In the genomic region with DNA sequence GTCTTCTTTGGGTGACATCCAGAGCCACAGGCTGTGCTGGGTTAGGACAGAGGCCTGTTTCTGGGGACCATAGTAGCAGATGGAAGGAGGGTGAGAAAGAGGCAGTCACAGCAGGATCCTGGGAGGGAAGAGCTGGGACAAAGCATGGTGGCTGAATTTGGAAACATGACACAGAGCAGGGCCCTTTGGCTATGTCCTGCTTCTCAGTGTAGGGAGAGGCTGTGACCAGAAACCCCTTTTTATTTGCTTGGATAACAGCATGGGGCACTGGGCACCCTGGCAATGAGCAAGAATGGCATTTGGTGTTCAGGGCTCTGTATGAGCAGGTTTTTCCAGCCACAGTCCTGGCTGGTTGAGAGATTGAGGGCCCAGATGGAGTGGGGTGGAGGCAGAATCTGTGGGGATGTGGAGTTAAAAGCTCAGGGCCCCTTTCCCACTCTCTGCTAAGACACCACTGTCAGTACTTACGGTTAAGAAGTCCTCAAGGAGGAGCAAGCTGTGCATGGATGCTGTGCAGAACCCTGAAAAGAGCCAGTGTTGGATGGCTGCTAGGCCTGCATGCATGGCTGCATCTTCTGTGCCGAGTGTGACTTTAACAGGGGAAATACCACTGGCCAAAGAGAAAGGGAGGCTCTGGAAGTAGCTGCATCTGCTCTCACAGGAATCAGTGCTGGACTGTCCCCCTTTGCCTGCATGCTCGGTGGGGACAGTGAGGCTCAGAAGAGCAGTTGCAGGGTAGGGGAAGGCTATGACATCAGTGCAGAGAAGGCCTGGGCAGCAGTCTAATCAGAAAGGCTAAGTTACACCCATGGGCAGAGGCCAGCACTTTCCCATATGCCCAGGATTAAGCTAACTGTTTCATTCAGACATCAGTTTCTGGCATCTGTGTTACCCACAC, we compare ENCODE assay signal across 20 mouse cellular contexts. TPM values are rescaled to one million over a fixed set of nuclear protein-coding genes. Genes with fewer than 3 reads are reported as not detected.
A peak's percentile ranks its signal among the peaks of the same experiment; 100 is the strongest.
DNase-seq lines count a peak whose midpoint lies in the region; ATAC-seq lines count a peak whose summit lies in the region.
"Had no signal": no experiment of that assay in that cellular context is flagged by ENCODE, and none has a peak within 500 bp of the region (broad histone marks: within the 10 kb centered on the region; RNA-seq: fewer than 3 reads in every experiment).

No protein-coding gene starts in this region.

- H3K36me3 ChIP-seq in forebrain, embryonic 10.5 days (replicated peaks), result no peaks in the 10 kb centered on the region
- H3K36me3 ChIP-seq in forebrain, embryonic 14.5 days (ENCODE audit: control insufficient read depth, insufficient read depth, low read length), result no peaks in the 10 kb centered on the region
- no peaks in the 10 kb centered on the region for H3K36me3 ChIP-seq in hindbrain, embryonic 12.5 days
- no peaks in the 10 kb centered on the region for H3K36me3 ChIP-seq in midbrain, embryonic 16.5 days (ENCODE audit: control insufficient read depth, insufficient read depth, low read length)
- H3K36me3 ChIP-seq: limb, embryonic 15.5 days had no signal

- H3K9me3 ChIP-seq in forebrain, embryonic 10.5 days, result no peaks in the 10 kb centered on the region
- H3K9me3 ChIP-seq in forebrain, embryonic 14.5 days (replicated peaks; ENCODE audit: control insufficient read depth, low read length), result no peaks in the 10 kb centered on the region
- no peaks in the 10 kb centered on the region for H3K9me3 ChIP-seq in hindbrain, embryonic 12.5 days (replicated peaks)
- no peaks in the 10 kb centered on the region for H3K9me3 ChIP-seq in midbrain, embryonic 16.5 days (replicated peaks; ENCODE audit: control insufficient read depth, low read length, poor library complexity, severe bottlenecking)
- H3K9me3 ChIP-seq: limb, embryonic 15.5 days had no signal

- no peak for ATAC-seq in forebrain, embryonic 14.5 days
- ATAC-seq in hindbrain, embryonic 12.5 days (ENCODE audit: low FRiP score), result peak; percentile 36
- peak; percentile 73; the same call in 1 of the 2 replicates for ATAC-seq in midbrain, embryonic 16.5 days
- ATAC-seq: inflammation-experienced regulatory T-cells, adult 6 months had no signal

- H3K27me3 ChIP-seq in forebrain, embryonic 10.5 days (ENCODE audit: poor library complexity, severe bottlenecking), result peaks cover 93% of the 10 kb centered on the region
- H3K27me3 ChIP-seq in forebrain, embryonic 14.5 days (replicated peaks; ENCODE audit: control insufficient read depth, insufficient read depth, low read length), result no peaks in the 10 kb centered on the region; the same call in 1 of the 2 replicates
- peaks cover 8% of the 10 kb centered on the region; the same call in 1 of the 2 replicates for H3K27me3 ChIP-seq in hindbrain, embryonic 12.5 days
- H3K27me3 ChIP-seq in midbrain, embryonic 16.5 days (ENCODE audit: control insufficient read depth, insufficient read depth, low read depth, low read length), result no peaks in the 10 kb centered on the region

- H3K4me3 ChIP-seq in forebrain, embryonic 10.5 days, result no peak overlapping the region
- no peak overlapping the region for H3K4me3 ChIP-seq in forebrain, embryonic 14.5 days (ENCODE audit: low read depth, low read length)
- no peak overlapping the region for H3K4me3 ChIP-seq in hindbrain, embryonic 12.5 days
- H3K4me3 ChIP-seq in midbrain, embryonic 16.5 days (ENCODE audit: low read depth, low read length), result no peak overlapping the region
- H3K4me3 ChIP-seq: erythroblast, embryonic 14.5 days; limb, embryonic 15.5 days had no signal

- H3K4me1 ChIP-seq in forebrain, embryonic 10.5 days, result peaks cover 25% of the 10 kb centered on the region
- H3K4me1 ChIP-seq in forebrain, embryonic 14.5 days (ENCODE audit: control insufficient read depth, insufficient read depth, low read length), result no peaks in the 10 kb centered on the region
- peaks cover 11% of the 10 kb centered on the region for H3K4me1 ChIP-seq in hindbrain, embryonic 12.5 days
- H3K4me1 ChIP-seq in midbrain, embryonic 16.5 days (ENCODE audit: control insufficient read depth, insufficient read depth, low read length), result peaks cover 5% of the 10 kb centered on the region; the same call in 1 of the 2 replicates
- H3K4me1 ChIP-seq: limb, embryonic 15.5 days had no signal

- peak overlapping the region; percentile 32; the same call in 1 of the 2 replicates for H3K27ac ChIP-seq in forebrain, embryonic 10.5 days
- H3K27ac ChIP-seq in forebrain, embryonic 14.5 days (ENCODE audit: low read depth, low read length), result no peak overlapping the region
- H3K27ac ChIP-seq in hindbrain, embryonic 12.5 days, result no peak overlapping the region
- H3K27ac ChIP-seq in midbrain, embryonic 16.5 days (ENCODE audit: low read length), result no peak overlapping the region
- H3K27ac ChIP-seq: limb, embryonic 15.5 days had no signal

- no peak for DNase-seq in forebrain, embryonic 10.5 days (ENCODE audit: extremely low spot score, low spot score)
- DNase-seq in forebrain, embryonic 14.5 days (ENCODE audit: low spot score), result no peak
- peak; percentile 78 for DNase-seq in cerebellum, adult 8-10 months
- no peak for DNase-seq in heart, adult 9 months (ENCODE audit: low spot score in 2 of 2)
- DNase-seq in lung, postnatal 14 days, result no peak
- DNase-seq in B cell, adult 2 months, result no peak
- DNase-seq: adrenal gland, postnatal 25 days; gastrocnemius, postnatal 14 days; kidney, adult 8-10 months; kidney, postnatal 25 days; lung, postnatal 36 days; thymus, adult 18-20 months had no signal

- H3K9ac ChIP-seq in forebrain, embryonic 14.5 days (ENCODE audit: low read length), result no peak overlapping the region
- H3K9ac ChIP-seq in hindbrain, embryonic 12.5 days, result no peak overlapping the region
- no peak overlapping the region for H3K9ac ChIP-seq in midbrain, embryonic 16.5 days (ENCODE audit: low read depth, low read length)
- H3K9ac ChIP-seq: limb, embryonic 15.5 days had no signal

- WGBS in forebrain, embryonic 10.5 days, result 16% methylated on average over 3 of the region's 3 CpGs
- WGBS in forebrain, embryonic 14.5 days, result 12% methylated on average over 3 of the region's 3 CpGs
- WGBS in hindbrain, embryonic 12.5 days, result 19% methylated on average over 3 of the region's 3 CpGs
- WGBS in midbrain, embryonic 16.5 days, result 12% methylated on average over 3 of the region's 3 CpGs

- no peak overlapping the region for H3K4me2 ChIP-seq in forebrain, embryonic 14.5 days (ENCODE audit: low read length)
- no peak overlapping the region for H3K4me2 ChIP-seq in hindbrain, embryonic 12.5 days (replicated peaks)
- no peak overlapping the region for H3K4me2 ChIP-seq in midbrain, embryonic 16.5 days (ENCODE audit: low read length)
- H3K4me2 ChIP-seq: limb, embryonic 15.5 days had no signal

RNA-seq across cellular contexts. Expression of gene En2, which starts 26.0 kb away (rescaled TPM):
- not detected in 2 replicates for polyA plus RNA-seq in forebrain, embryonic 10.5 days (2016; fragmentation: Nextera tagmentation; extraction: Ambion mirVana)
- not detected in 2 replicates for polyA plus RNA-seq in forebrain, embryonic 14.5 days (2014; fragmentation: Nextera tagmentation; extraction: Ambion mirVana)
- 0.66 and 0.86 TPM in 2 replicates for polyA plus RNA-seq in hindbrain, embryonic 12.5 days (2016; fragmentation: Nextera tagmentation; extraction: Ambion mirVana)
- 0.55 and 0.72 TPM in 2 replicates for polyA plus RNA-seq in midbrain, embryonic 16.5 days (2015; fragmentation: Nextera tagmentation; extraction: Ambion mirVana)
- polyA plus RNA-seq: erythroblast, embryonic 14.5 days; heart, postnatal 0 days; inflammation-experienced regulatory T-cells, adult 6 months; limb, embryonic 15.5 days; liver, embryonic 16.5 days; neural tube, embryonic 11.5 days had no signal

RNA-seq across cellular contexts. Expression of gene Cnpy1, which starts 54.2 kb away (rescaled TPM):
- 0.79 and 1.6 TPM in 2 replicates for polyA plus RNA-seq in forebrain, embryonic 10.5 days (2016; fragmentation: Nextera tagmentation; extraction: Ambion mirVana)
- polyA plus RNA-seq in forebrain, embryonic 14.5 days (2014; fragmentation: Nextera tagmentation; extraction: Ambion mirVana), result 1.1 TPM in 2 replicates
- polyA plus RNA-seq in hindbrain, embryonic 12.5 days (2016; fragmentation: Nextera tagmentation; extraction: Ambion mirVana), result 50.6 and 69.9 TPM in 2 replicates
- polyA plus RNA-seq in midbrain, embryonic 16.5 days (2015; fragmentation: Nextera tagmentation; extraction: Ambion mirVana), result 34.3 and 34.5 TPM in 2 replicates
- polyA plus RNA-seq: erythroblast, embryonic 14.5 days; heart, postnatal 0 days; inflammation-experienced regulatory T-cells, adult 6 months; limb, embryonic 15.5 days; liver, embryonic 16.5 days had no signal

Comparison
In these comparisons a context has a peak if more than half of its experiments do, and no peak if none do; other contexts are left out.
1. RNA of gene Cnpy1, which starts 54.2 kb away (polyA plus RNA-seq): 50.6 to 69.9 TPM in hindbrain, embryonic 12.5 days and 34.3 to 34.5 TPM in midbrain, embryonic 16.5 days; 0.79 to 1.6 TPM in forebrain, embryonic 10.5 days and 1.1 TPM in forebrain, embryonic 14.5 days; every median in the first group is over 10 times any median in the second.